Mouse (Mus musculus) forebrain, embryonic 10.5 days (tissue): ENCODE results near the gene Gpr176. TPM values are rescaled to one million over a fixed set of nuclear protein-coding genes. Genes with fewer than 3 reads are reported as not detected.

Experiments
- DNase-seq: peaks from one replicate; pipeline ENCODE4 v3.0.0-alpha.2; 2017; ENCODE audit warnings: low spot score; ENCODE audit errors: extremely low spot score
- H3K27ac ChIP-seq: fragments of 300-500 bp; sonication (generic); 2 replicates; pipeline ENCODE4 v1.5.1; 2016; ENCODE audit warnings: mild to moderate bottlenecking
- H3K27me3 ChIP-seq: fragments of 300-500 bp; sonication (generic); 2 replicates; pipeline ENCODE4 v1.6.1; 2016; ENCODE audit warnings: mild to moderate bottlenecking; ENCODE audit not compliant: poor library complexity, severe bottlenecking
- H3K36me3 ChIP-seq: fragments of 300-500 bp; sonication (generic); replicated peaks from 2 replicates; pipeline ENCODE4 v1.6.1; 2016; ENCODE audit warnings: mild to moderate bottlenecking, moderate library complexity
- H3K4me1 ChIP-seq: fragments of 300-500 bp; sonication (generic); 2 replicates; pipeline ENCODE4 v1.6.1; 2016
- H3K4me3 ChIP-seq: fragments of 300-500 bp; sonication (generic); 2 replicates; pipeline ENCODE4 v1.5.1; 2016; ENCODE audit warnings: mild to moderate bottlenecking, moderate library complexity
- H3K9me3 ChIP-seq: fragments of 300-500 bp; sonication (generic); 2 replicates; pipeline ENCODE4 v1.6.1; 2016; ENCODE audit warnings: mild to moderate bottlenecking, moderate library complexity
- WGBS: fragments of 180-500 bp; shearing (Covaris S2); methylation state at CpG from one replicate; pipeline ENCODE4 v1.1.7; 2016; 5-methylcytosine and 5-hydroxymethylcytosine counted together
- polyA plus RNA-seq: library from polyadenylated mRNA; unstranded; fragments of >200 nt; fragmentation: Nextera tagmentation; extraction: Ambion mirVana; gene quantifications from 2 replicates; pipeline ENCODE4 v1.2.1, GENCODE M21; 2016

Gene Gpr176
- polyA plus RNA-seq, 1 experiment from 2014 or later: 0.17 TPM

GRCm38 (mm10) chr2:118353916-118354403 lies 19.3 kb downstream of the Gpr176 start:
- WGBS: 68% methylated on average over 4 of the region's 4 CpGs
- DNase-seq: no peak
- no peak overlapping the region for H3K27ac ChIP-seq
- peaks cover 24% of the 10 kb centered on the region for H3K4me1 ChIP-seq
- no peaks in the 10 kb centered on the region; the same call in 1 of the 2 replicates for H3K27me3 ChIP-seq
- H3K4me3 ChIP-seq: no peak overlapping the region
- no peaks in the 10 kb centered on the region for H3K9me3 ChIP-seq
- no peaks in the 10 kb centered on the region for H3K36me3 ChIP-seq

GRCm38 (mm10) chr2:118353498-118353897 lies 19.7 kb downstream of the Gpr176 start:
- WGBS: 50% methylated on average over 4 of the region's 4 CpGs

GRCm38 (mm10) chr2:118345535-118345934 lies 27.7 kb downstream of the Gpr176 start:
- DNase-seq: no peak
- Histone ChIP-seq H3K36me3 (no peaks in the 10 kb centered on the region), H3K27me3 (no peaks in the 10 kb centered on the region), H3K4me3 (no peak overlapping the region), H3K4me1 (peaks cover 17% of the 10 kb centered on the region), H3K27ac (no peak overlapping the region), H3K9me3 (no peaks in the 10 kb centered on the region)
- WGBS: 27% methylated on average over 1 of the region's 1 CpGs

More at GRCm38 (mm10) chr2:118353498-118353897, 19.7 kb downstream of the Gpr176 start:
- DNase-seq: no peak
- Histone ChIP-seq H3K27me3 (no peaks in the 10 kb centered on the region; the same call in 1 of the 2 replicates), H3K27ac (no peak overlapping the region), H3K4me3 (no peak overlapping the region), H3K36me3 (no peaks in the 10 kb centered on the region), H3K4me1 (peaks cover 24% of the 10 kb centered on the region), H3K9me3 (no peaks in the 10 kb centered on the region)

GRCm38 (mm10) chr2:118343897-118344296 lies 29.3 kb downstream of the Gpr176 start:
- no peaks in the 10 kb centered on the region for H3K27me3 ChIP-seq
- peaks cover 17% of the 10 kb centered on the region for H3K4me1 ChIP-seq
- DNase-seq: no peak
- WGBS: 84% methylated on average over 3 of the region's 3 CpGs
- H3K36me3 ChIP-seq: no peaks in the 10 kb centered on the region
- H3K9me3 ChIP-seq: no peaks in the 10 kb centered on the region
- H3K4me3 ChIP-seq: no peak overlapping the region
- H3K27ac ChIP-seq: no peak overlapping the region

- H3K36me3 ChIP-seq: no peaks in the 10 kb centered on the region
- WGBS: 88% methylated on average over 7 of the region's 7 CpGs
- no peak overlapping the region for H3K4me3 ChIP-seq
- no peaks in the 10 kb centered on the region for H3K9me3 ChIP-seq
- peaks cover 17% of the 10 kb centered on the region for H3K4me1 ChIP-seq
- no peaks in the 10 kb centered on the region for H3K27me3 ChIP-seq
- DNase-seq: no peak
- no peak overlapping the region for H3K27ac ChIP-seq
Measured at GRCm38 (mm10) chr2:118341295-118341694, 31.9 kb downstream of the Gpr176 start.

- WGBS: 55% methylated on average over 2 of the region's 2 CpGs
- Histone ChIP-seq H3K36me3 (no peaks in the 10 kb centered on the region), H3K4me1 (no peaks in the 10 kb centered on the region), H3K27ac (no peak overlapping the region), H3K9me3 (no peaks in the 10 kb centered on the region), H3K27me3 (no peaks in the 10 kb centered on the region), H3K4me3 (no peak overlapping the region)
- DNase-seq: no peak
Measured at GRCm38 (mm10) chr2:118336084-118336483, 37.1 kb downstream of the Gpr176 start.

GRCm38 (mm10) chr2:118322663-118323062 lies 50.6 kb downstream of the Gpr176 start:
- Histone ChIP-seq H3K36me3 (no peaks in the 10 kb centered on the region), H3K4me3 (no peak overlapping the region), H3K9me3 (no peaks in the 10 kb centered on the region), H3K4me1 (peaks cover 28% of the 10 kb centered on the region), H3K27ac (no peak overlapping the region), H3K27me3 (no peaks in the 10 kb centered on the region)
- WGBS: 66% methylated on average over 4 of the region's 5 CpGs
- DNase-seq: no peak

- Histone ChIP-seq H3K27me3 (no peaks in the 10 kb centered on the region), H3K4me3 (no peak overlapping the region), H3K27ac (no peak overlapping the region), H3K4me1 (peaks cover 28% of the 10 kb centered on the region), H3K36me3 (no peaks in the 10 kb centered on the region), H3K9me3 (no peaks in the 10 kb centered on the region)
- WGBS: 81% methylated on average over 4 of the region's 4 CpGs
- DNase-seq: no peak
Measured at GRCm38 (mm10) chr2:118321804-118322203, 51.4 kb downstream of the Gpr176 start.

GRCm38 (mm10) chr2:118321094-118321493 lies 52.1 kb downstream of the Gpr176 start:
- Histone ChIP-seq H3K9me3 (no peaks in the 10 kb centered on the region), H3K27me3 (no peaks in the 10 kb centered on the region), H3K36me3 (no peaks in the 10 kb centered on the region), H3K4me3 (no peak overlapping the region), H3K27ac (no peak overlapping the region), H3K4me1 (peaks cover 28% of the 10 kb centered on the region)
- no peak for DNase-seq
- 89% methylated on average over 4 of the region's 4 CpGs for WGBS

GRCm38 (mm10) chr2:118320519-118320918 lies 52.7 kb downstream of the Gpr176 start:
- no peak for DNase-seq
- no peak overlapping the region for H3K4me3 ChIP-seq
- WGBS: 59% methylated on average over 4 of the region's 4 CpGs

GRCm38 (mm10) chr2:118319176-118319575 lies 54.0 kb downstream of the Gpr176 start:
- 75% methylated on average over 5 of the region's 5 CpGs for WGBS
- no peak for DNase-seq
- no peak overlapping the region for H3K27ac ChIP-seq
- H3K9me3 ChIP-seq: no peaks in the 10 kb centered on the region
- H3K27me3 ChIP-seq: no peaks in the 10 kb centered on the region
- no peak overlapping the region for H3K4me3 ChIP-seq
- peaks cover 28% of the 10 kb centered on the region for H3K4me1 ChIP-seq
- H3K36me3 ChIP-seq: no peaks in the 10 kb centered on the region

More at GRCm38 (mm10) chr2:118320519-118320918, 52.7 kb downstream of the Gpr176 start:
- Histone ChIP-seq H3K27ac (no peak overlapping the region), H3K4me1 (peaks cover 28% of the 10 kb centered on the region), H3K27me3 (no peaks in the 10 kb centered on the region), H3K9me3 (no peaks in the 10 kb centered on the region), H3K36me3 (no peaks in the 10 kb centered on the region)

- no peak overlapping the region for H3K27ac ChIP-seq
- no peak overlapping the region for H3K4me3 ChIP-seq
- H3K9me3 ChIP-seq: no peaks in the 10 kb centered on the region
- no peak for DNase-seq
- H3K27me3 ChIP-seq: no peaks in the 10 kb centered on the region
- H3K36me3 ChIP-seq: no peaks in the 10 kb centered on the region
- peaks cover 22% of the 10 kb centered on the region for H3K4me1 ChIP-seq
- 74% methylated on average over 2 of the region's 2 CpGs for WGBS
Measured at GRCm38 (mm10) chr2:118316939-118317338, 56.3 kb downstream of the Gpr176 start.

- 89% methylated on average over 12 of the region's 12 CpGs for WGBS
- Histone ChIP-seq H3K4me3 (no peak overlapping the region), H3K36me3 (no peaks in the 10 kb centered on the region), H3K4me1 (peaks cover 19% of the 10 kb centered on the region), H3K9me3 (no peaks in the 10 kb centered on the region), H3K27me3 (no peaks in the 10 kb centered on the region), H3K27ac (no peak overlapping the region)
- DNase-seq: no peak
Measured at GRCm38 (mm10) chr2:118315656-118316402, 57.4 kb downstream of the Gpr176 start.
